Mouse (Mus musculus): ENCODE data around the gene Rgs1. TPM values are rescaled to one million over a fixed set of nuclear protein-coding genes. Genes with fewer than 3 reads are reported as not detected.

Rgs1 gene
- polyA plus RNA-seq, 1 experiment: 17.6 TPM

DNA sequence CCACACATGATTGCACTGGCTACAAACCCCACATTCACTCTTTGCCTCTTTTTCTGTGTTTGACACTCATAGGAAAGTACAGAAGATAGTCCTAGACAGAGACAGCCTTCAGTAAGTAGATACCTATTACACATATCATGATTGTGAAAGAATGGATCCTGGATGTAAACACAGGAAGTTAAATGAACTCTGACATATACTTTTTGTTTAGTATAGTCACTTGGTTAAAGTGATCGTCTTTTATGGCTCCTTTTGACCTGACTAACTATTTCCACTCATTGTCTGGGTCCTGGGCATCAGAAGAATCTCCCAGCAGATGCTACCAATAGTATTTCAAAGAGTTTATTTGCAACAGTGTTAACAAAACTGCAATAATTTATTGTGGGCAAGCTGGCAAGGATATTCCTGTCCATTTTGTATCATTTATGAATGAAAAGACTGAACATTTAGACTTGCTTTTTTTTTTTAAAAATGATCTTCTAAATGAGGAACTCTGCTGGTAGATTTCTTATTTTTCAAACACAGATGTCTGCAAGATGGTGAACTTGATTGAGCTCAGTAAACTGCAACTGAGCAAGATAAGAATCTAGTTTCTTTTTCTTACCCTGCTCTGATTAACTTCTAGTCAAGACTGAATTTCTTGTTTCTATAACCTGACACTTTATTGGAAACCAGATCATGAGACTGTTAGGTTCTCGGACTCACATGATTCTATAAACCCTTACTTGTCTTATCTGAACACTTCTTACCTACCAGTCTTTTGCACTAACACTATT lies 7.7 kb upstream of the Rgs1 start:
- Histone ChIP-seq H3K4me3 (ENCODE audit: insufficient read depth, low read length) (no peak overlapping the region), H3K4me1 (ENCODE audit: control insufficient read depth, insufficient read depth, low read length) (0 out of 2 replicates have a peak, but pooled peaks cover 2% of the 10 kb centered on the region), H3K27ac (ENCODE audit: insufficient read depth, low read depth, low read length) (no peak overlapping the region)
- no peak for TF ChIP-seq POLR2A (IDR thresholded peaks at IDR 0.05; ENCODE audit: borderline replicate concordance, low read depth, low read length)

DNA sequence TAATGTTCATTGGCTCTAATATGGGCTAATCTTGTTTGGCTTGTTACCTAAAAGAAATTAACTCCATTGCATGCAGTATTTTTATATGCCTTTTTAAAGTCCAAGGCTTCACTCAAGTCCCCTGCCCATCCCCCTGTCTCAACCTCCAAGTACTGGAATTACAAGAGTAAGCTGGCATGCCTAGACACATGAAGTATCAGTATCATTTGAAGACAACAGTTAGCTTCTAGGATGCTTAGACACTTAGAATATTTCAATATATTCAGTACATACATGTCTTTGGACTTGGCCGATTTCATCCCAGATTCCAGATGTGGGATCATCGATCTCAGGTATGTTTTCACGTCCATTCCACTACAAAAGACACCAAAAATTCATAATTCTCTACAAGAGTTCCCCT lies 836 bp downstream of the Rgs1 start:
- TF ChIP-seq CTCF (IDR thresholded peaks at IDR 0.05; ENCODE audit: low read depth, low read length) (no peak), POLR2A (IDR thresholded peaks at IDR 0.05; ENCODE audit: borderline replicate concordance, low read depth, low read length) (no peak)
- Histone ChIP-seq H3K27ac (ENCODE audit: insufficient read depth, low read depth, low read length) (peak overlapping the region; percentile 55), H3K4me3 (ENCODE audit: insufficient read depth, low read length) (peak overlapping the region; percentile 58), H3K4me1 (ENCODE audit: control insufficient read depth, insufficient read depth, low read length) (peaks cover 11% of the 10 kb centered on the region)

DNA sequence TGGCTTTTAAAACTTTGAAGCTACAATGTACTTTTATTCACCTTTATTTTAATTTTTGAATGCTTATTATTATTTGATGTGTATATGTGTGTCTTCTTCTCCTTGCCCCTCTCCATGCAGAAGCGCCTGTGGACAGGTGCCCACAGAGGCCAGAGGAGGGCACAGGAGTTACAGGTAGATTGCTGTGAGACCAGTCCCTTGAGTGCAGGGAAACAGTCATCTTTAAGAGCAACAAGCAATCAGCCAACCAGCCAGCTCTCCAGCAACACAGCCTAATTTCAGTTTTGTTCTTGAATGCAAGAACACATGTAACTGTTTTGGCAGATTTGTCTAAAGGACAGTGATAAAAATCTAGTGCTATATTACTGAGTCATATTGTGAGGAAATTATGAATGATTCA lies 1.7 kb downstream of the Rgs1 start:
- peaks cover 11% of the 10 kb centered on the region for H3K4me1 ChIP-seq (ENCODE audit: control insufficient read depth, insufficient read depth, low read length)
- TF ChIP-seq POLR2A (IDR thresholded peaks at IDR 0.05; ENCODE audit: borderline replicate concordance, low read depth, low read length): no peak
- no peak for TF ChIP-seq CTCF (IDR thresholded peaks at IDR 0.05; ENCODE audit: low read depth, low read length)
- H3K4me3 ChIP-seq (ENCODE audit: insufficient read depth, low read length): peak overlapping the region; percentile 63
- H3K27ac ChIP-seq (ENCODE audit: insufficient read depth, low read depth, low read length): peak overlapping the region; percentile 57

GRCm38 (mm10) chr1:144243511-144243910 lies 5.5 kb downstream of the Rgs1 start:
- H3K4me1 ChIP-seq (ENCODE audit: control insufficient read depth, insufficient read depth, low read length): peaks cover 13% of the 10 kb centered on the region
- no peak for TF ChIP-seq POLR2A (IDR thresholded peaks at IDR 0.05; ENCODE audit: borderline replicate concordance, low read depth, low read length)
- TF ChIP-seq CTCF (IDR thresholded peaks at IDR 0.05; ENCODE audit: low read depth, low read length): no peak
- H3K27ac ChIP-seq (ENCODE audit: insufficient read depth, low read depth, low read length): peak overlapping the region; percentile 39
- H3K4me3 ChIP-seq (ENCODE audit: insufficient read depth, low read length): no peak overlapping the region

DNA sequence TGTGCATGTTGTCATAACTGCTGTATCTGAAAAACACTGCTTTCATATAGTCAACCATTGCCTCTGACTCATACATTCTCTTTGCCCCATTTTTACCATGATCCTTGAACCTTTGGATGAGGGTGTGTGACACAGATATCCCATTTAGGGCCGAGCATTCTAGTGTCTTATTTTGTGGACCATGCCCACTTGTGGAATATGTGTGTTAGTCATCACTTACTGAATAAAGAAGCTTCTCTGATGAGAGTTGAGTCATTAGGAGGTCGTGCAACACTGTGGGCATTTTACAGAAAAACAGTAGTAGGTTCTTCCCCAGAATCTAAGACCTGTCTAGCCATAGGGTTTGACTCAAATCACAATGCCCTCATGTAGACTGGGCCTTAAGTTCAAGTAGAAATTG lies 9.8 kb downstream of the Rgs1 start:
- Histone ChIP-seq H3K27ac (ENCODE audit: insufficient read depth, low read depth, low read length) (peak overlapping the region; percentile 28; the same call in 1 of the 2 replicates), H3K4me1 (ENCODE audit: control insufficient read depth, insufficient read depth, low read length) (peaks cover 5% of the 10 kb centered on the region; the same call in 1 of the 2 replicates), H3K4me3 (ENCODE audit: insufficient read depth, low read length) (no peak overlapping the region)
- no peak for TF ChIP-seq POLR2A (IDR thresholded peaks at IDR 0.05; ENCODE audit: borderline replicate concordance, low read depth, low read length)
- no peak for TF ChIP-seq CTCF (IDR thresholded peaks at IDR 0.05; ENCODE audit: low read depth, low read length)

DNA sequence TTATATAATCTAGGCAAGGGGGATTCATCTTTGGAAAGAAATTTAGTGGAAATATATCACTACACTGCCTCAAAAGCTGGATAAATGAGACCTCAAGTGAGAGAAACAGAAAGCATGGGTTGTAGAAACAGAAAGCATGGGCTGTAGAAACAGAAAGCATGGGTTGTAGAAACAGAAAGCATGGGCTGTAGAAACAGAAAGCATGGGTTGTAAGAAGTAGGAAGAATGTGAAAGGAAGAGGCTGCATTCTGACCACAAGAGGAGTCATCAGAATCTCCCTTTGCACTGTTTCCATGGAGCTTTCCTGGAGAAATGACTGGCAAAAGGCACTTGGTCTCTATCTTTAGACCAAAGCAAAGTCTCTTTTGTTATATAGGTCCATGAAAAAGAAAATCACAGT lies 33.8 kb downstream of the Rgs1 start:
- H3K4me3 ChIP-seq (ENCODE audit: insufficient read depth, low read length): no peak overlapping the region
- H3K4me1 ChIP-seq (ENCODE audit: control insufficient read depth, insufficient read depth, low read length): peaks cover 14% of the 10 kb centered on the region
- H3K27ac ChIP-seq (ENCODE audit: insufficient read depth, low read depth, low read length): no peak overlapping the region
- TF ChIP-seq POLR2A (IDR thresholded peaks at IDR 0.05; ENCODE audit: borderline replicate concordance, low read depth, low read length): no peak

GRCm38 (mm10) chr1:144210912-144211311 lies 38.1 kb downstream of the Rgs1 start:
- Histone ChIP-seq H3K4me3 (ENCODE audit: insufficient read depth, low read length) (no peak overlapping the region), H3K27ac (ENCODE audit: insufficient read depth, low read depth, low read length) (no peak overlapping the region), H3K4me1 (ENCODE audit: control insufficient read depth, insufficient read depth, low read length) (peaks cover 18% of the 10 kb centered on the region)
- TF ChIP-seq POLR2A (IDR thresholded peaks at IDR 0.05; ENCODE audit: borderline replicate concordance, low read depth, low read length) (no peak), CTCF (IDR thresholded peaks at IDR 0.05; ENCODE audit: low read depth, low read length) (no peak)

DNA sequence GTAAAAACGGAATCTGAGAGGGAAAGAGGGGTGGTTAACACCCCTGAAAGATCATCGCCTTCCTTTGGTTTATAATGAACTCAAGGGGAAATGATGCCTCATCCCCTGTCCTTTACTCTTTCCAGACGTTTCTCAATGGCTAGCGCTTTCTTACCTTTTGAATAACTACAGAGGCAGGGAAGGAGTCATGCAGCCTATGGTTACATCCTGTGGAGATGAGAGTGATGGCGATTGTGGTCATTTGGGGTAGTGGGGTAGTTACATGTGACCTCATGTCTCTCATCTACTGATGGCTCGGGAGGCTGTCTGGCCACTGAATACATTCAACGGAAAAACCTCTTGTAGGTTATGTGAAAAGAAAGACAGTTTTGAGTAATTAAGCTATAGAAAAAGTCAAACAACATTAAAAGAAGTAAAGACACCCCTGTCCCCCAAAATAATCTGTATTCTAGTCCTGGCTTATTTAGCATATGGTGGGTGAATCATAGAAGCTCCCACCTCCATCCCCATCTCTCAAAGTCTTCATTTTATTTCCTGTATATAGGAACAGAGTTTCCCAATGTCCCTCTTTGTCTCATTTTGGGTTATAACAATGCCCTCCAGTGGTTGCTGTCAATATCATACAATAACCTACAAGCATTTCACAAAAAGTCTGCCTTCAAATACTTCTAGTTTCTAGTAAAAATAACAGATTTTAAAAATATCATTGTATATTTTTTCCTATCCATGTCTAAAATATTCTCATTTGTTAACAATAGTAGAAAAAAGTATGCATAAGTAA lies 42.6 kb downstream of the Rgs1 start:
- Histone ChIP-seq H3K27ac (ENCODE audit: insufficient read depth, low read depth, low read length) (peak overlapping the region; percentile 92), H3K4me3 (ENCODE audit: insufficient read depth, low read length) (no peak overlapping the region), H3K4me1 (ENCODE audit: control insufficient read depth, insufficient read depth, low read length) (peaks cover 32% of the 10 kb centered on the region)
- TF ChIP-seq POLR2A (IDR thresholded peaks at IDR 0.05; ENCODE audit: borderline replicate concordance, low read depth, low read length): no peak
- TF ChIP-seq CTCF (IDR thresholded peaks at IDR 0.05; ENCODE audit: low read depth, low read length): no peak

DNA sequence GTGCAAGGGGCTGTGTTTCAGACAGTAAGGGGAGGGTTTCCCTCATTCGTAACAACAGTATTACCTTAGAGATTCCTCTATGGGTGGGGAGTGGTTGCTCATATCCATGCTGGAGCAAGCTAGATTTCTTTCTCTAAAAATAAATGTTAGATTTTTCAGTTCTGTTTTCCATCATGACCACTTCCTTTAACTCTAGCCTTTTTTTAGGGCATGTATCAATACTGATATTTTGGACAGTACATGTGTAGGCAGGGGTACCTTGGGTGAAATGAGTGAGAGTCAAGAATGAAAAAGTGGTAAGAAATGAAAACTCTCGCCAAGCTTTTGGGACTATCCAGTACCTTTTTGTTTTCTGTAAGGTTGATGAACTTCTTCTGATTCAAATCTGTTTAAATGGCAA lies 44.3 kb downstream of the Rgs1 start:
- Histone ChIP-seq H3K4me3 (ENCODE audit: insufficient read depth, low read length) (no peak overlapping the region), H3K4me1 (ENCODE audit: control insufficient read depth, insufficient read depth, low read length) (peaks cover 33% of the 10 kb centered on the region), H3K27ac (ENCODE audit: insufficient read depth, low read depth, low read length) (peak overlapping the region; percentile 62)
- TF ChIP-seq CTCF (IDR thresholded peaks at IDR 0.05; ENCODE audit: low read depth, low read length) (no peak), POLR2A (IDR thresholded peaks at IDR 0.05; ENCODE audit: borderline replicate concordance, low read depth, low read length) (no peak)

- no peak for TF ChIP-seq CTCF (IDR thresholded peaks at IDR 0.05; ENCODE audit: low read depth, low read length)
- no peak for TF ChIP-seq POLR2A (IDR thresholded peaks at IDR 0.05; ENCODE audit: borderline replicate concordance, low read depth, low read length)
- H3K4me3 ChIP-seq (ENCODE audit: insufficient read depth, low read length): no peak overlapping the region
- H3K27ac ChIP-seq (ENCODE audit: insufficient read depth, low read depth, low read length): peak overlapping the region; percentile 75
- peaks cover 42% of the 10 kb centered on the region for H3K4me1 ChIP-seq (ENCODE audit: control insufficient read depth, insufficient read depth, low read length)
Observed at GRCm38 (mm10) chr1:144202939-144203338, 46.1 kb downstream of the Rgs1 start.
